In genomic region chr16:4537616-4538358, GRCm38 (mm10) we compare ENCODE assay signal across 20 mouse cellular contexts. TPM values are rescaled to one million over a fixed set of nuclear protein-coding genes. Genes with fewer than 3 reads are reported as not detected.
DNase-seq lines count a peak whose midpoint lies in the region; ATAC-seq and TF ChIP-seq lines count a peak whose summit lies in the region.
"Had no signal": no experiment of that assay in that cellular context is flagged by ENCODE, and none has a peak within 500 bp of the region (broad histone marks: within the 10 kb centered on the region; RNA-seq: fewer than 3 reads in every experiment).

No protein-coding gene starts in this region.

- 29% methylated on average over 3 of the region's 3 CpGs for WGBS in heart, embryonic 13.5 days

- H3K27ac ChIP-seq in heart, embryonic 13.5 days (replicated peaks): peak overlapping the region; percentile 46
- H3K27ac ChIP-seq: embryonic facial prominence, embryonic 12.5 days; kidney, embryonic 15.5 days; midbrain, embryonic 13.5 days; neural tube, embryonic 13.5 days had no signal

- DNase-seq in gastrocnemius, adult 18-20 months (ENCODE audit: low spot score): peak; percentile 55
- DNase-seq in gastrocnemius, postnatal 36 days: no peak
- no peak for DNase-seq in heart, adult 9 months (ENCODE audit: low spot score in 2 of 2)
- DNase-seq in brain, embryonic 14.5 days (ENCODE audit: low read depth): peak; percentile 22
- peak; percentile 73 for DNase-seq in skeletal muscle tissue, adult 2 months (ENCODE audit: low read depth, low spot score)
- DNase-seq in adrenal gland, adult 2 months: no peak
- DNase-seq: cerebellum, adult 9-11 months; gastrocnemius, postnatal 14 days; kidney, postnatal 4 days; liver; right cerebral cortex, adult 18-20 months; thymus, postnatal 36 days had no signal

- no peak overlapping the region for H3K4me2 ChIP-seq in heart, embryonic 13.5 days
- H3K4me2 ChIP-seq: embryonic facial prominence, embryonic 12.5 days; kidney, embryonic 15.5 days; midbrain, embryonic 13.5 days; neural tube, embryonic 13.5 days had no signal

- H3K4me3 ChIP-seq in heart, embryonic 13.5 days: no peak overlapping the region
- H3K4me3 ChIP-seq: embryonic facial prominence, embryonic 12.5 days; kidney, embryonic 15.5 days; midbrain, embryonic 13.5 days; neural tube, embryonic 13.5 days had no signal

- H3K9ac ChIP-seq in heart, embryonic 13.5 days: peak overlapping the region; percentile 33; the same call in 1 of the 2 replicates
- H3K9ac ChIP-seq: embryonic facial prominence, embryonic 12.5 days; kidney, embryonic 15.5 days; midbrain, embryonic 13.5 days; neural tube, embryonic 13.5 days had no signal

- H3K36me3 ChIP-seq in heart, embryonic 13.5 days: no peaks in the 10 kb centered on the region
- H3K36me3 ChIP-seq: embryonic facial prominence, embryonic 12.5 days; kidney, embryonic 15.5 days; midbrain, embryonic 13.5 days; neural tube, embryonic 13.5 days had no signal

- intact Hi-C loops in gastrocnemius, postnatal 36 days (cut with DNase I): no loop called here

- H3K4me1 ChIP-seq in heart, embryonic 13.5 days: peaks cover 26% of the 10 kb centered on the region

- H3K27me3 ChIP-seq in heart, embryonic 13.5 days (replicated peaks): no peaks in the 10 kb centered on the region
- H3K27me3 ChIP-seq: embryonic facial prominence, embryonic 12.5 days; kidney, embryonic 15.5 days; midbrain, embryonic 13.5 days; neural tube, embryonic 13.5 days had no signal

- H3K9me3 ChIP-seq in heart, embryonic 13.5 days: no peaks in the 10 kb centered on the region
- H3K9me3 ChIP-seq: embryonic facial prominence, embryonic 12.5 days; kidney, embryonic 15.5 days; midbrain, embryonic 13.5 days; neural tube, embryonic 13.5 days had no signal

- TF ChIP-seq CTCF in brain, embryonic 14.5 days (IDR thresholded peaks at IDR 0.05; ENCODE audit: borderline replicate concordance, extremely low read depth, insufficient read depth, insufficient read length): no peak

- no peak for TF ChIP-seq POLR2A in brain, embryonic 14.5 days (IDR thresholded peaks at IDR 0.05; ENCODE audit: borderline replicate concordance, extremely low read depth, insufficient read depth, insufficient read length, poor library complexity, severe bottlenecking)

- no peak for ATAC-seq in heart, embryonic 13.5 days (ENCODE audit: extremely low read depth, insufficient number of reproducible peaks, low FRiP score, low TSS enrichment)
- ATAC-seq: hindbrain, embryonic 16.5 days; intestine, postnatal 0 days; lung, postnatal 0 days; midbrain, embryonic 13.5 days had no signal

RNA-seq across cellular contexts. Expression of gene Srl, which starts 3.8 kb away (rescaled TPM):
- 1,000 to 10,000 TPM; 1,111 to 1,154 TPM for total RNA-seq in gastrocnemius, adult 18-20 months (2021)
- 1,000 to 10,000 TPM; 1,182 to 1,390 TPM for total RNA-seq in gastrocnemius, postnatal 36 days (2021)
- polyA plus RNA-seq in heart, embryonic 13.5 days (2015; fragmentation: Nextera tagmentation; extraction: Ambion mirVana): 177 and 181 TPM in 2 replicates
- polyA plus RNA-seq in brain, embryonic 14.5 days (2012; rRNA removed): 25.0 and 26.2 TPM in 2 replicates
- total RNA-seq in adrenal gland, adult 2 months (2021): 10 to 100 TPM in 1 of 2 experiments, 1 to 10 TPM in 1; 6.8 to 13.2 TPM
- 0.35 and 0.57 TPM in 2 replicates for polyA plus RNA-seq in adrenal gland, adult 2 months (2012; rRNA removed)

RNA-seq across cellular contexts. Expression of gene Tfap4, which starts 21.9 kb away (rescaled TPM):
- total RNA-seq in gastrocnemius, adult 18-20 months (2021): 1 to 10 TPM; 2.7 to 2.9 TPM
- total RNA-seq in gastrocnemius, postnatal 36 days (2021): 1 to 10 TPM; 2.6 to 4.1 TPM
- polyA plus RNA-seq in heart, embryonic 13.5 days (2015; fragmentation: Nextera tagmentation; extraction: Ambion mirVana): 6.3 and 7.7 TPM in 2 replicates
- 13.6 and 16.6 TPM in 2 replicates for polyA plus RNA-seq in brain, embryonic 14.5 days (2012; rRNA removed)
- total RNA-seq in adrenal gland, adult 2 months (2021): 1 to 10 TPM; 3.8 to 6.7 TPM
- 3.6 and 4.0 TPM in 2 replicates for polyA plus RNA-seq in adrenal gland, adult 2 months (2012; rRNA removed)

RNA-seq across cellular contexts. Expression of gene Glis2, which starts 56.7 kb away (rescaled TPM):
- total RNA-seq in gastrocnemius, adult 18-20 months (2021): 1 to 10 TPM; 4.0 to 7.3 TPM
- 1 to 10 TPM; 5.9 to 7.0 TPM for total RNA-seq in gastrocnemius, postnatal 36 days (2021)
- 19.9 and 23.5 TPM in 2 replicates for polyA plus RNA-seq in heart, embryonic 13.5 days (2015; fragmentation: Nextera tagmentation; extraction: Ambion mirVana)
- 41.8 and 45.4 TPM in 2 replicates for polyA plus RNA-seq in brain, embryonic 14.5 days (2012; rRNA removed)
- 10 to 100 TPM; 17.3 to 27.4 TPM for total RNA-seq in adrenal gland, adult 2 months (2021)
- 28.9 and 29.3 TPM in 2 replicates for polyA plus RNA-seq in adrenal gland, adult 2 months (2012; rRNA removed)

Comparison
In these comparisons a context has a peak if more than half of its experiments do, and no peak if none do; other contexts are left out.
1. DNase-seq: peak in gastrocnemius, adult 18-20 months (single experiment), brain, embryonic 14.5 days (single experiment) and skeletal muscle tissue, adult 2 months (single experiment); none in gastrocnemius, postnatal 36 days (0 of 2), heart, adult 9 months (0 of 2) and adrenal gland, adult 2 months (single experiment).
2. RNA of gene Srl, which starts 3.8 kb away (total RNA-seq): 1,182 to 1,390 TPM in gastrocnemius, postnatal 36 days and 1,111 to 1,154 TPM in gastrocnemius, adult 18-20 months; 6.8 to 13.2 TPM in adrenal gland, adult 2 months; every median in the first group is over 10 times any median in the second.